Mouse (Mus musculus): ENCODE results near the gene Spsb4.

DNA sequence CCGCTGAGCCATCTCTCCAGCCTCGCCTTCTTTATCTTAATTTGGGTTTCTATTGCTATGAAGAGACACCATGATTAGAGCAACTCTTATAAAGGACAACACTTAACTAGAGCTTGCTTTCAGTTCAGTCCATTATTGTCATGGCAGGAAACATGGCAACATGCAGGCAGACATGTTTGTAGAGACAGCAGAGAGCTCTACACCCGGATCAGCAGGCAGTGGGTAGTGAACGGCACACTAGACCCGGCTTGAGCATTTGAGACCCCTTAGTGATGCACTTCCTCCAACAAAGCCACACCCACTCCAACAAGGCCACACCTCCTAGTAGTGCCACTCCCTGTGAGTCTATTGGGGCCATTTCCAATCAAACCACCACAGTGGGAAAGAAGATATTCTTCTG lies 3.7 kb upstream of the Spsb4 start:
- TF ChIP-seq CTCF (IDR thresholded peaks at IDR 0.05) (no peak), POLR2A (IDR thresholded peaks at IDR 0.05; ENCODE audit: insufficient read depth, low read depth, low read length) (no peak), EP300 (IDR thresholded peaks at IDR 0.05; ENCODE audit: insufficient read depth, low read depth, low read length) (no peak)

Data from heart, adult 2 months (tissue).